Mouse (Mus musculus): Measurements from ENCODE around the gene Ssxa1. TPM values are rescaled to one million over a fixed set of nuclear protein-coding genes. Genes with fewer than 3 reads are reported as not detected.
"Not testable (repeated sequence)": the region's sequence is repeated elsewhere in the genome, so short reads cannot be mapped to it uniquely, and the experiment has no call there.

Gene Ssxa1
- not detected in 2 replicates for polyA plus RNA-seq (2016; fragmentation: Nextera tagmentation; extraction: Ambion mirVana)

DNA sequence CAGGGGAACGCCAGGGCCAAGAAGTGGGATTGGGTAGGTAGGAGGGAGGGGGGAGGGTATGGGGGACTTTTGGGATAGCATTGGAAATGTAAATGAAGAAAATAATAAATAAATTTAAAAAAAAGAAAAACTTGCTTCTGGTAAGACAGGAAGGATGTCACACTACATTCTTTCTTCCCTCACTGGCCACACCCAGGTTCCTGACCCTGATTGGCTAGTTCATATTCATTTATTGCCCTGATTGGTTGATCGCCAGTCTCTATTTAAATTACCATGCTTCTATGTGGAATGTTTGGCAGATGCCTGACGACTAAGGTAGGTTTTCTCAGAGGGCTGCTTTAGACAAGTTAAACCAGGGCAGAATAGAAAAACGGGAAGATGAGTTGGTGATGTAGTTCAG, at the start of gene Ssxa1:
Gene Ssxa1, plus strand, starts transcription at position 301 of the 400 bp plus-strand sequence.
- H3K4me1 ChIP-seq, result no peaks in the 10 kb centered on the region

DNA sequence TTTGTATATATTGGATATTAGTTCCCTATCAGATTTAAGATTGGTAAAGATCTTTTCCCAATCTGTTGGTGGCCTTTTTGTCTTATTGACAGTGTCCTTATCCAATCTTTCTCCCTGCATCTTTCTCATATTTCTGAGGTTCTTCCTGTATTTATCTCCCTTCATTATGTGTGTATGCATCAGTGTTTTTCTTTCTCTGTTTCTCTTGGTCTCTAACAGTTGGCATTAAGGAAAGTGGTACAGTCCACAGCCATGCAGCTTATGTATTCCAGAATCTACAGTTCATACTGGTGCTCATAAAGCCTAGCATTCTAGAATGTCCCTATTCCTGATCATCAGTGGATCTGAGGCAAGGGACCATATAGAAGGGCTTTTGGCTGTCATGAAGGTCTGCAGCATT, 47.5 kb upstream of the Ssxa1 start, which contains the start of gene Spaca5:
Gene Spaca5, plus strand, starts transcription at position 301 of the 400 bp plus-strand sequence.
- Histone ChIP-seq H3K9me3 (no peaks in the 10 kb centered on the region), H3K27ac (replicated peaks) (no peak within 1 kb of the TSS), H3K4me3 (no peak within 1 kb of the TSS), H3K4me1 (no peaks in the 10 kb centered on the region), H3K4me2 (replicated peaks) (no peak within 1 kb of the TSS), H3K9ac (replicated peaks) (no peak within 1 kb of the TSS), H3K36me3 (no peaks in the 10 kb centered on the region), H3K27me3 (no peaks in the 10 kb centered on the region)
- ATAC-seq (ENCODE audit: low FRiP score, low read depth), result no peak

More for the DNA sequence above, at the start of gene Ssxa1:
- Histone ChIP-seq H3K27me3 (no peaks in the 10 kb centered on the region), H3K36me3 (no peaks in the 10 kb centered on the region), H3K27ac (replicated peaks) (no peak within 1 kb of the TSS), H3K4me2 (replicated peaks) (no peak within 1 kb of the TSS), H3K9me3 (no peaks in the 10 kb centered on the region), H3K9ac (replicated peaks) (no peak within 1 kb of the TSS), H3K4me3 (no peak within 1 kb of the TSS)
- ATAC-seq (ENCODE audit: low FRiP score, low read depth), result no peak
- 81% methylated on average over 4 of the region's 4 CpGs for WGBS

DNA sequence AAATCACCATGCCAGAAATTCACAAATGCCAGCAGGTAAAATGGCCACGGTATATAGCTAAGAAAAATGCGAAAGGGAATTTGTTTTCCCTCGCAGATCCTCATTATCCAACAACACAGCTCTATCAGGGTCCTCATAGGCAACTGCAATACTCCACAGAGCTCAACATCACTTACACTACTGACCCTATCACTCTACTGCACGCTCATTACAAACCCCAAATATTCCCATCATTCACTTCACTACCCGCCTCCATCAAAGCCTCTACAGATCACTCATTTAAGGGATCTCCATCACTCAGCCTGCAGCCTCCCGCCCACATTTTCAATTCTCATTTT, 27.0 kb upstream of the Ssxa1 start:
- Histone ChIP-seq H3K4me1 (no peaks in the 10 kb centered on the region), H3K27me3 (no peaks in the 10 kb centered on the region), H3K36me3 (no peaks in the 10 kb centered on the region), H3K9me3 (no peaks in the 10 kb centered on the region), H3K4me3 (peak overlapping the region; percentile 47), H3K27ac (replicated peaks) (peak overlapping the region; percentile 79; the same call in 1 of the 2 replicates), H3K4me2 (replicated peaks) (peak overlapping the region; percentile 48), H3K9ac (replicated peaks) (peak overlapping the region; percentile 47)
- WGBS, result 30% methylated on average over 6 of the region's 6 CpGs
- ATAC-seq (ENCODE audit: low FRiP score, low read depth), result peak; percentile 66

DNA sequence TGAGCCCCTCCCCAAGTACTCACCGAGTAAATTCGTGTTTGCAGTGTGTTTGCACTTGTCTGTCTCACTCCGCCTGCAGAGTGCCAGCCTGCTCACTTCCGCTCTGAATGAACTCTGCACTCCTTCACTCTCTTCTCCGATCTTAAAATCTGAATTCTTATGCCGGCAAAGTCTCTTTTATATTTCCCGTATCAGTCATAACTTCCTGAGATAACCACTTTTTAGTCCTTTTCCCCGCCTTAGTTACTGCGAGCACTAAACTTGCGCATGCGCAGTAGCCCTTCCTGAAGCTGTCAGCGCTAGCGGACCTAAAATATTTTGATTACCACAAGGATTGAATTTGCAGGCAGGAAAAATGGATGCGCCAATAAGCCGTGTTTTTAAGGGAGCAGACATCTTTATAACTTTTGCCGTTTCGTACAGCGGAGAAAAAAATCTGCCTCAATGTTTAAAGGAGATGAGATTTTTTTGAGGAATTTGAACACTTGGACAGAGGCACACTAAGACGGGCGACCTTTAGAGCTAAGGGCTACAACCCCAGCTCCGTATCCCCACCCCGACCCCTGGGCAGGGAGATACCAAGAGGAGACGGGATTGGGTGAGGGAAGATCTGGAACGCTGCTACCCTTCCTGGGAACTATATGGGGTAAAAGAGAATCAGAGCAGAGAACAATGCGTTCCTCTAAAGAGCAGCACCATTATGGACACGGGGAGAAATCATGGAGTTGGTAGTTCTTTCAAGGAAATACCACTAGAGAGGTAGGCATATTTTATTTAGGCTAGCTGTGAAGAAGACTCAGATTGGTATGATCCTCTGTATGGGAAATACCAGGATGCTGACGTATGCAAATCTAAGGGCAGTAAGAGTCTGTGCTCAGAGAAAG, 26.4 kb upstream of the Ssxa1 start, which contains the start of gene Zfp300:
Gene Zfp300, minus strand, starts transcription at position 545 of the 884 bp plus-strand sequence.
- peak within 1 kb of the TSS; percentile 79 for H3K27ac ChIP-seq (replicated peaks)
- H3K4me1 ChIP-seq, result no peaks in the 10 kb centered on the region
- no peaks in the 10 kb centered on the region for H3K9me3 ChIP-seq
- H3K9ac ChIP-seq (replicated peaks), result peak within 1 kb of the TSS; percentile 47
- H3K27me3 ChIP-seq, result no peaks in the 10 kb centered on the region
- H3K4me2 ChIP-seq (replicated peaks), result peak within 1 kb of the TSS; percentile 48
- H3K36me3 ChIP-seq, result no peaks in the 10 kb centered on the region
- peak within 1 kb of the TSS; percentile 47 for H3K4me3 ChIP-seq
- peak; percentile 95 for ATAC-seq (ENCODE audit: low FRiP score, low read depth)
- 21% methylated on average over 27 of the region's 27 CpGs for WGBS

DNA sequence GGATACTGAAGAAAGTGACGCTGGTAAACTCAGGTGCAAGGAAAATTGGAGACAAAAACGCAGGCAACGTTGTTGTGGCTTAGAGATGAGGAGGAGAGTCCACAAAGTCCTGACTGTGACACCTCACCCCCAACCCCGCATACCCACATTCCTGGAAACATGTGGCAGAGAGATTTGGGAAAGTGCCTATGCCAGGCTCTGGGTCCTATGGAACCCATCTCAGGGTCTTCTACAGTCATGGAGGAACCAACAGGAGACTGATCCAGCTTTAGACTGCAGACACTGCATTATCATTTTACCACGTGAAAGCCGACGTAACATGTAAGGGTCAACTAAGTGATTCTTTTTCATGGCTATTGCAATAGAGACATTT, 25.8 kb upstream of the Ssxa1 start:
- Histone ChIP-seq H3K9me3 (no peaks in the 10 kb centered on the region), H3K27ac (replicated peaks) (peak overlapping the region; percentile 79; the same call in 1 of the 2 replicates), H3K4me1 (no peaks in the 10 kb centered on the region), H3K9ac (replicated peaks) (no peak overlapping the region), H3K36me3 (no peaks in the 10 kb centered on the region), H3K4me2 (replicated peaks) (peak overlapping the region; percentile 48), H3K27me3 (no peaks in the 10 kb centered on the region), H3K4me3 (peak overlapping the region; percentile 47)
- 58% methylated on average over 7 of the region's 7 CpGs for WGBS
- ATAC-seq (ENCODE audit: low FRiP score, low read depth), result no peak; the same call in none of the 2 replicates

DNA sequence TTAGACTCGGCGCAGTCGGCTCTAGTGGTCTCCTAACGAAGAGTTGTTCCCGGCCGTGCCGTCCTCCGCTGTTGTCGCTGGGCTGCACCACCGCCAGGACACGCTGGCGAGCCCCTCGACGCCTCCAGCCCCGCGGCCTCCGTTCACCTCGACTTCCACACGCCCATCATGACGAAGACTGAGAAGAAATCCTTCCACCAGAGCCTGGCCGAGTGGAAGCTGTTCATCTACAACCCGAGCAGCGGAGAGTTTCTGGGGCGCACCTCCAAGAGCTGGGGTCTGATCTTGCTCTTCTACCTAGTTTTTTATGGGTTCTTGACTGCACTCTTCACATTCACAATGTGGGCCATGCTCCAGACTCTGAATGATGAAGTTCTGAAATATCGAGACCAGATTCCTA, 31.1 kb downstream of the Ssxa1 start:
- not testable (repeated sequence) for H3K9ac ChIP-seq (replicated peaks); H3K4me3 ChIP-seq; H3K27ac ChIP-seq (replicated peaks); ATAC-seq (ENCODE audit: low FRiP score, low read depth); H3K4me1 ChIP-seq; H3K4me2 ChIP-seq (replicated peaks); H3K27me3 ChIP-seq; H3K9me3 ChIP-seq; H3K36me3 ChIP-seq
- WGBS, result 91% methylated on average over 25 of the region's 25 CpGs

Other genes with a start within 250 kb of the Ssxa1 start
- gene Timp1, start 245.7 kb upstream of the Ssxa1 start, polyA plus RNA-seq (2016; fragmentation: Nextera tagmentation; extraction: Ambion mirVana), result 6.9 and 7.9 TPM in 2 replicates
- gene Syn1, start 194.8 kb upstream of the Ssxa1 start, polyA plus RNA-seq (2016; fragmentation: Nextera tagmentation; extraction: Ambion mirVana), result 18.5 and 23.4 TPM in 2 replicates
- gene Cfp, start 184.3 kb upstream of the Ssxa1 start, polyA plus RNA-seq (2016; fragmentation: Nextera tagmentation; extraction: Ambion mirVana), result 4.5 and 5.3 TPM in 2 replicates
- 15.9 and 19.6 TPM in 2 replicates for gene Elk1, start 165.2 kb upstream of the Ssxa1 start, polyA plus RNA-seq (2016; fragmentation: Nextera tagmentation; extraction: Ambion mirVana)
- gene Uxt, start 153.8 kb upstream of the Ssxa1 start, polyA plus RNA-seq (2016; fragmentation: Nextera tagmentation; extraction: Ambion mirVana), result 58.2 and 66.4 TPM in 2 replicates
- 9.0 and 9.4 TPM in 2 replicates for gene Zfp182, start 53.5 kb upstream of the Ssxa1 start, polyA plus RNA-seq (2016; fragmentation: Nextera tagmentation; extraction: Ambion mirVana)
- not detected in 2 replicates for gene Spaca5, start 47.4 kb upstream of the Ssxa1 start, polyA plus RNA-seq (2016; fragmentation: Nextera tagmentation; extraction: Ambion mirVana)
- gene Zfp300, start 26.3 kb upstream of the Ssxa1 start, polyA plus RNA-seq (2016; fragmentation: Nextera tagmentation; extraction: Ambion mirVana), result 2.9 and 3.3 TPM in 2 replicates
- gene Gm21876, start 59.8 kb downstream of the Ssxa1 start, polyA plus RNA-seq (2016; fragmentation: Nextera tagmentation; extraction: Ambion mirVana), result not detected in 2 replicates

Data from midbrain, embryonic 12.5 days (tissue).